Mouse (Mus musculus): ENCODE results near the gene Olfr455.

DNA sequence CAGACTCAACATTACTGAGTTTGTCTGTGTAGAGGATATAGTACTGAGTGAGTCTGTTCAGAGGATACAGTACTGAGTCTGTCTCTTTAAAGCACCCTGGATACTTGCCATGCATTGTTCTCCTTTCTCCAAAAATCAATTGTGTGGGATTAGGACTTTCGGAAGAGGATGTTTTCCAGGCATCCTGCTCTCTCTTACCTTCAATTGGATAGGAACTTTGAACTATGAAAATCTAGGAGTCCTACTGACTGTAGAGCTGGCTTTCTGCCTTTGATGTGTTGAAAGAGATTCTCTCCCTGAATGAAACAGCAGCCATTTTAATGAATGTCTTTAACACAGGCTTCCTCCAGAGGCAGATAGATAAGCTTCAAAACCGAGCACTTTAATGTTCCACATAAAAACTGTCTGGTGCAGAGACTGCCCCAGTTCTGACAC lies 1.9 kb downstream of the Olfr455 start:
- TF ChIP-seq POLR2A (IDR thresholded peaks at IDR 0.05; ENCODE audit: extremely low read depth, insufficient read depth, low read length) (no peak), CTCF (IDR thresholded peaks at IDR 0.05; ENCODE audit: low read depth, low read length) (no peak)

Measured in liver, adult 2 months (tissue).